Mouse (Mus musculus) erythroblast, embryonic 14.5 days (primary cell): ENCODE measurements around the gene Cpm.
"Not testable (repeated sequence)": the region's sequence is repeated elsewhere in the genome, so short reads cannot be mapped to it uniquely, and the experiment has no call there.

Experiments
- GATA1 ChIP-seq: IDR thresholded peaks from 2 replicates; pipeline ENCODE4 v1.6.1; 2012; ENCODE audit warnings: low read length, inconsistent platforms, mixed read lengths
- TAL1 ChIP-seq: IDR thresholded peaks from 3 replicates; pipeline ENCODE4 v1.6.1; 2012; ENCODE audit warnings: low read length, inconsistent platforms, mixed read lengths

DNA sequence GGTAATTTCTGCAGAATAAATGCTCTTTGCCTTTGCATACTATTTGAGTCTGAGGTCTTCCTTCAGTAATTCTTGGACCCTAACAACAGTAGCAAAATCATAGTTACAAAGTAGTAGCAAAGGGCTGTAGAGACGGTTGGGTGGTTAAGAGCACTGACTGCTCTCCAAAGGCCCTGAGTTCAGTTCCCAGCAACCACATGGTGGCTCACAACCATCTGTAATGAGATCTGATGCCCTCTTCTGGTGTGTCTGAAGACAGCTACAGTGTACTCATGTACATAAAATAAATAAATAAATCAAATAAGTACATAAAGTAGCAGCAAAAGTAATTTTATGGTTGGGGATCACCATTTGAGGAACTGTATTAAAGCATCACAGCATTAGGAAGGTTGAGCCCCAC is 86.4 kb downstream of the Cpm start:
- not testable (repeated sequence) for TF ChIP-seq TAL1, GATA1
